Mouse (Mus musculus) thymus, postnatal 25 days (tissue): Measurements from ENCODE around the gene Tead3.

Experiments used
- DNase-seq: peaks from one replicate; pipeline ENCODE4 v3.0.0; 2022

Tead3 gene

DNA sequence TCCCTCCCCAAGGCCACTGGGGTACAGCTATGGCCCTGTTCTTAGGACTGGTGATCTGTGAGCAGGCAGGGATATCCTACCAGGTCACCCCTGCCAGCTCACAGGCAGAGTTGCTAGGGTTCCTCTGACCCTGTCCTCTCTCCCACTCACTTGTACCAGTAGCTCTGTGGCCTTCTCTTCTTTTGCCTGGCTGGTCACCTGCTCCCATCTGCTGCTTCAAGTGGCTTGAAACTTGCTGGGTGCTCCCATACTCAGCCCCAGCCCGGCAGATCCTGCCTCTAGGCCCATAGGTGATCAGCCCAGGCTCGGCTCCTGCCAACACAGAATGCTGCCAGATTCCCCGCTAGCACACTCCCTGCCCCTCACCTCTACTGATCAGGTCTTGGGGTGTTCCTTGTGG lies 49.8 kb downstream of the Tead3 start:
- DNase-seq: no peak

- DNase-seq: no peak
Observed at GRCm38 (mm10) chr17:28300323-28300722, 50.3 kb downstream of the Tead3 start.

- no peak for DNase-seq
Observed at GRCm38 (mm10) chr17:28299669-28300320, 50.8 kb downstream of the Tead3 start.

DNA sequence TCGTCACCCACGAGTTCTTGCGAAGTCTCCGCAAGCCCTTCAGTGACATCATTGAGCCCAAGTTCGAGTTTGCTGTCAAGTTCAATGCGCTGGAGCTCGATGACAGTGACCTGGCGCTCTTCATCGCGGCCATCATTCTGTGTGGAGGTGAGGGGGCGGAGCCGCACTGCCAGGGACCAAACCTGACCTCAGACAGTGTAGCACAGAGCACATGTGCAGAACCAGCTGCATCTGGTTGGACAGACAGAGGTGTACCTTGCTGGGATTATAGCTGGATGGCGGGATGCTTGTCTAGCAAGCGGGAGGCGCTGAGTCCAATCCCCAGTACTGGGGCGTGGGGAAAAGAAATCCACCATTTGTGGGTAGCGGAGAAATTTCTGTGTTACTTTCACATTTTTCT lies 51.7 kb downstream of the Tead3 start:
- DNase-seq: no peak

- no peak for DNase-seq
Observed at GRCm38 (mm10) chr17:28294449-28295333, 55.9 kb downstream of the Tead3 start.

- no peak for DNase-seq
Observed at GRCm38 (mm10) chr17:28293716-28294115, 56.9 kb downstream of the Tead3 start.

DNA sequence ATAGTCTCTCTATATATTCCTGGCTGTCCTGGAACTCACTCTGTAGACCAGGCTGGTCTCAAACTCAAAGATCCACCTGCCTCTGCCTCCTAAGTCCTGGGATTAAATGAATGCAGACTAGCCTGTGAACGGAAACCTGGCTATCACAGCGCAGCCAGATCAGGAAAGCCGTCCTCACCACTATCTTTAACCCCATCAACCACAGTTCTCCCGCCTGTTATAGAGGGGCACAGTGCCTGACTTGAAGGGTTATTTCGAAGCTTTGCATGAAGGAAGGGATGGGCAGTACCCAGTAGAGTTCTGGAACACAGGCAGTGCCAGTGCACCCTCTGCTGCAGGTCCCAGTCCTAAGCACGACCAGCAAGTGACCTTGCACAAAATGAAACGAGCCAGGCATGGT lies 59.3 kb downstream of the Tead3 start:
- no peak for DNase-seq

DNA sequence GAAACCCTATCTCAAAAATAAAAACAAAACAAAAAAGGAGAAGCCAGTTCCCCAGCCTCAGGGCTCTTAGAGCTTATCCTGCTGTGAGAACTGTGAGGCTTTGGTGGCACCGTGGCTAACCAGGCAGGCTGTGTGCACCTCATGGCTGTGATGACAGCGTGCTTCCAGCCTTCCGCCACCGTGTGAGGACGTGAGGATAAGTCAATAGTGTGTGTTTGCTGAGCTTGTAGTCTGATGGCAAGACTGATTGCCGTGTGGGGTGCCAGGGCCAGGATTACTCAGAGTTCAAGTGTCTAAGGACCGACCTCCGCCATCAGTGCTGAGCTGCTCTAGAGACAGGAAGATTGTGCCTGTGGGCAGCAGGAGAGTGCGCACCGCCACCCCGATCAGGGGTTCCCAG lies 59.9 kb downstream of the Tead3 start:
- DNase-seq: no peak

DNA sequence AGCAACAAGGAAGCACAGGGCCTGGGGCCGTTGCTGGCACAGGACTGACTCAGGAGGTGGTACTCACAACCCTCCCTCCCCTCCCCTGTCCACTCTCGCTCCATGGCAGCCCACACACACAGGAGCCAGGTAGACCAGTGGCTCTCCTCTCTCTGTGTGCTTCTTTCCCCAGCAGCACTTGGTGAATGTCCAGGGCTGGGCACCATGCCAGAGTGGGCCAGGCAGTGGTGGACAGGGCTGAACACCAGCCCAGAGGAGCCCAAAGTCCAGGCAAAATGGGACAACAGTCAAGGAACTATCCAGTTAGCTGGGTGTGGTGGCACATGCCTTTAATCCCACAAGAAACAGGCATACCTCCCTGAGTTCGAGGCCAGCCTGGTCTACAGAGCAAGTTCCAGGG lies 60.4 kb downstream of the Tead3 start:
- no peak for DNase-seq

GRCm38 (mm10) chr17:28287980-28288379 lies 62.6 kb downstream of the Tead3 start:
- DNase-seq: peak; percentile 61

DNA sequence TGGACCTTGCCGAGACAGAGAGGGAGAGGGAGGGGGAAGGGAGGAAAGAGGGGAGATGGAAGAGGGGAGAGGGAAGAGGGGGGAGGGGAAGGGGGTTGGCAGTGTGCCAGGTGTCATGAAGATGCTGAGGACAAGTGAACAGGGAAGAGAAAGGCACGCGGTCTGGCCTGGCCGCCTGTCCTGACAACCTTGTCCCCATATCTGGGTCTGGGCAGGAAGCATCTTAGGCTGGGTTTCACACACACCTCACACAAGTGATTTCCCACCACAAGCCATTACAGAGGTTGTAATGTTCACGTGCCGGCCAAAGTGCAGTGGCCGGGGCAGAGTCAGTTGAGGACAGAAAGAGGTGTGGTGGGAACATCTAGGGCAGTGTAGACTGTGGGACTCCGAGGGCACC lies 63.0 kb downstream of the Tead3 start:
- no peak for DNase-seq

- no peak for DNase-seq
Observed at GRCm38 (mm10) chr17:28286964-28287363, 63.7 kb downstream of the Tead3 start.

DNA sequence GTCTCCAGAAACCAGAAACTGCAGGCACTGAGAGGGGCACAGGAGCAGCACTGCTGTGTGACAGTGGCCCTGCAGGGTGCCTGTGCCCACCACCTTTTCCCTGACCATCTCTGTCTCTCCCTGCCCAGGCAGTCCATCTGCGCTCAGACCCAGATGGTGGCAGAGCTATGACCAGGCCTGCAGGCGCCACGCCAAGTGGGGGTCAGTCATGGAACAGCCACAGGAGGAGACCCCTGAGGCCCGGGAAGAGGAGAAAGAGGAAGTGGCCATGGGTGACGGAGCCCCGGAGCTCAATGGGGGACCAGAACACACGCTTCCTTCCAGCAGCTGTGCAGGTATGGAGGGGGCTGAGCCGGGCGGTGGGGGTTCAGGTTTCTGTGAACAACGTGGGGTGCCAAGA lies 64.5 kb downstream of the Tead3 start:
- DNase-seq: no peak

DNA sequence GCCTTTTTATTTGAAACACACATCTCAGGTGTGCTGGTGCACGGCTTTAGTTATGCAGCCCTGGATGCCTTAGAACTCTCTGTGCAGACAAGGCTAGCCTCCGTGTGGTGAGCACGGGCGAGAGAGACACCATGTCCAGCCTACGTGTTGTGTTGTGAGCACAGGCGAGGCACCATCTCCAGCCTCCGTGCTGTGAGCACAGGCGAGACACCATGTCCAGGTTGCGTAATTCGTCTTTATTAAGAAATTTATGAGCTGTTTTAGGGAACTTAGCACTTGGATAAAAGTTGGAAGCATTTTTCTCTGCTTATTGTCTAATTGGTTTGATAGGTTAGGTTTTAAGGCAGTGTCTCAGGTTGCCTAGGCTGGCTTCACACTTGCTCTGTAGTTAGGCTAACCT lies 67.4 kb downstream of the Tead3 start:
- no peak for DNase-seq

GRCm38 (mm10) chr17:28281866-28282441 lies 68.7 kb downstream of the Tead3 start:
- no peak for DNase-seq
